Mouse (Mus musculus): ENCODE measurements around the gene 1190005I06Rik.

The 1190005I06Rik gene

GRCm38 (mm10) chr8:120647532-120647931 lies at the start of gene 1190005I06Rik:
Gene 1190005I06Rik (minus strand): TSS chr8:120647632.
- DNase-seq, result no peak

- peak; percentile 79 for DNase-seq
These were observed 49.1 kb upstream of the 1190005I06Rik start for GRCm38 (mm10) chr8:120696401-120697153.

- DNase-seq, result peak; percentile 82
These were observed 46.5 kb upstream of the 1190005I06Rik start for GRCm38 (mm10) chr8:120693861-120694493.

- DNase-seq, result no peak
These were observed 45.5 kb upstream of the 1190005I06Rik start for GRCm38 (mm10) chr8:120692934-120693333.

DNA sequence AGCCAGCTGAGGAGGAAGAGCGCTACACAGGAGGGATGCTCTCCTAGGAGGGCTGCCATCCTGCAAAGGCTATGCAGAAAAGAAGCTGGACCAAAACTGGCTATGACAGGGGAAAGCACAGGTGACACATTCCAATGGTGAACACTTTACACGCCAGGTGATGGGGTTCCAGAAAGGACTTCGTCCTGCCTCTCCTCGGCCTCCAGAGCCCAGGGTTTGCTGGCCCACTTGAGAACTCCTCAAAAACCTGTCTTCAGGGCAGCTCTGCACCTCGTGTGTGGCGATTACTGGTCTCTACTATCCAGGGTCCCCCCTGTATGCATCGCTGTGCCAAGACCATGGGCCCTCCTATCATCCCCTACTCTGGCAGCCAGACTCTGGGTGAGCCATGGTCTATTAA lies 41.1 kb upstream of the 1190005I06Rik start:
- no peak for DNase-seq

- peak; percentile 77 for DNase-seq
These were observed 40.4 kb upstream of the 1190005I06Rik start for GRCm38 (mm10) chr8:120687786-120688185.

DNA sequence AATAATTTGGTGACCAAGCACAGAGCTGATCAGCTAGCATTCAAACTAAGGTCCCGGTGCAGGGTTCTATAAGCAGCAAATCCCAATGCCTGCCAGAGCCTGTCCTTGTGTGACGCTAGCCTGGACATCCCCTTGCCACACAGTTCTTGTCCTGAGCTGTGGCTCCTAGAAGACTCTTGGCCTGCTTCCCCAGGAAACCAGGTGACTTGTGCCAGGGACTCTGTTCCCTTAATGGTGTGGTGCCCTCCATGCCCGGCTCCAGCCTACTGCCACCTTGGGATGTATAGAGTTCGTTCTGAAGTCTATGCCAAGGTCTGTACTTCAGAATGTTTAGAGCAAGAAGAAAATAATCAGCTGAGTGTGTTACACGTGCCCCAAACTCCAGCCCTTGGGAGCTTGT lies 39.1 kb upstream of the 1190005I06Rik start:
- no peak for DNase-seq

DNA sequence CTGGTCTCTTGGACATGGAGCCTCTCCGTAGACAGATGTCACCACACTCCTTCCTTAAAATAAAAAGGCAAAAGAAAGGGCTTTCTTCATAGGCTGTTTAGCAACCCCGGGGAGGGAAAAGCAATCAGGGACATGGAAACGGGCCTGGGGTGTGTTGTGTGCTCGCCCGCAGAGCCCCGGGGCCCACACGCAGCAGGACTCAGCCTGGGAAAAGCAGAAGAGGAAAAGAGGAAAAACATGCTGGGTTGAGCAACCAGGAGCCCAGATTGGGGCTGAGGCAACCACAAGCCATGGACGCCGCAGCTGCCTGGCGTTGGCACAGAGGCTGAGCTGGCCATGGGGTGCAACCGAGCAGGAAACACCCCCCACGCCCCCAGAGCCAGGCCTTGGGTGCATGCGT lies 38.6 kb upstream of the 1190005I06Rik start:
- DNase-seq, result no peak

DNA sequence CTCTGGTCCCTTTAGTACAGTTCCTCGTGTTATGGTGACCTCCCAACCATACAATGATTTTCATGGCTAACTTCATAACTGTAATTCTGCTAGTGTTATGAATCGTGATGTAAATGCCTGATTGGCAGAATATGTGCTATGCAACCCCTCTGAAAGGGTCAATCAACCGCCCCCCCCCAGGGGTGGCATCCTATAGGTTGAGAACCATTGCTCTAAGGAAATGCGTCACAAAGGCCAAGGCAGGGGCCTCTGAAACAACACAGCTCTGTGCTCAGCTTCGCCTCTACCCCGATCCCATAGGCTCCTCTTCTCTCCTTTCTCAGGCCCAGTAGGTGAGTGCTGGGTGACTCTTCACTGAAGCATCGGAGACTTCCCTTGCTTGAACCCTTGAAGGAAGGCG lies 38.2 kb upstream of the 1190005I06Rik start:
- no peak for DNase-seq

GRCm38 (mm10) chr8:120685097-120685496 lies 37.7 kb upstream of the 1190005I06Rik start:
- no peak for DNase-seq

DNA sequence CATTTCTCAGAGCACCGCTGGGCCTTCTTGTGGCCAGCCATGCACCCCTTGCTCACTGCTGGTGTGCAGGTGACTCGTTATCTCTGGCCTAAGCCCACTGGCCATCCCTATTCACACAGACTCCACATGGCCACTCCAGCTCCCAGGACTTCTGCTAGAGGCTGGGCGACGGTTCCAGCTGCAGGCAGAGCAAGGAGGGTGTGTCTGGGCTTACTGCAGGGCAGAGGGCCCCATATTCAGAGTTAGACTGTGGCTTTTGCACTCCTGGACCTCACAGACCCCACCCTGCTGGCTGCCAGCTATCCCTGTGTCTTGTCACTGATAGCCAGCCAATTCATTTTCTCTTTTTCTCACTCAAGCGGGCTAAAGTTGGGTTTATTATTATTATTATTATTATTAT lies 36.6 kb upstream of the 1190005I06Rik start:
- DNase-seq, result no peak

GRCm38 (mm10) chr8:120683602-120684001 lies 36.2 kb upstream of the 1190005I06Rik start:
- DNase-seq, result peak; percentile 90

DNA sequence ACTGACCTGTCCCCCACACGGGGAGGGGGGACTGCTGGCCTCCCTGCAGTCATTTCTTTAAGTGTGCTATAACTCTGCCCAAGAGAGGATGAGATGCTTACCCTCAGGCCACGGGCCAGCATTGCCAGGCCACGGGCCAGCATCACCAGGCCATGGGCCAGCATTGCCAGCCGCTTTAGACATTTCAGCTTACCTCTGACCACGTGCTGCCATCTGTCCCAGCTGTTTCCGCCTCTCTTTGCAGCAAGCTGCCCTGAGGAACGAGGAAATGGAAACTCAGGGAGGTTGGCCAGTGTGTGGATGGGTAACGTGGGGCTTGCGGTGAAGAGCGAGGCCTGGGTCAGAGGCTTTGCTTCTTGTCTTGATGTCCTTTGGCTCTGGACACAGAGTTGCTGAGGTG lies 33.7 kb upstream of the 1190005I06Rik start:
- DNase-seq, result no peak

GRCm38 (mm10) chr8:120680405-120680804 lies 33.0 kb upstream of the 1190005I06Rik start:
- peak; percentile 83 for DNase-seq

- no peak for DNase-seq
These were observed 32.4 kb upstream of the 1190005I06Rik start for GRCm38 (mm10) chr8:120679629-120680387.

GRCm38 (mm10) chr8:120678447-120678846 lies 31.0 kb upstream of the 1190005I06Rik start:
- peak; percentile 93 for DNase-seq

GRCm38 (mm10) chr8:120675718-120676117 lies 28.3 kb upstream of the 1190005I06Rik start:
- no peak for DNase-seq

GRCm38 (mm10) chr8:120673298-120673697 lies 25.9 kb upstream of the 1190005I06Rik start:
- DNase-seq, result no peak

DNA sequence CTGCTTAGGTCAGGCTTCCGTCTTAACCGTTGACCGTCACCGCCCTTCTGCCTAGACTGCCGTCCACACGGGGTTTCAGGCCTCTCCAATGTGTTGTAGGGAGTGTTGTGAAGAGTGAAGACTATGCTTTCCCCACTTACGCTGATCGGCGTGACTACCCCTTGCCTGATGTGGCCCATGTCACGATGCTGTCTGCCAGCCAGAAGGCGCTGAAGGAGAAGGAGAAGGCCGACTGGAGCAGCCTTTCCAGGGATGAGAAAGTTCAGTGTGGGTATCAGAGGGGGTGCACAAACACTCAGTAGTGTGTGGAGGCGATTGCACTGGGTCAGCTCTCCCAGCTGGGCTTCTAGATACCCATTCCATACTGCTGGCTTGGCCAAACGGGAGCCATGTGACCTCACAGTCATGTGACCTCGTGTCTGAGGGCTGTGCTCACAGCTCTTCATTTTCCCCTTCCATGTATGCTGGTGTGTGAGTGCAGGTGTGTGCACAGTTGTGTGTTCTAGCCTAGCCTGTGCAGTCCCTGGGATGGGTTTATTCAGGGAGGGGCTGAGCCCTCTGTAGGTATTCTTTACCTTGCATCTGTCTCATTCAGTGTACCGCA lies 25.3 kb upstream of the 1190005I06Rik start:
- DNase-seq, result no peak

DNA sequence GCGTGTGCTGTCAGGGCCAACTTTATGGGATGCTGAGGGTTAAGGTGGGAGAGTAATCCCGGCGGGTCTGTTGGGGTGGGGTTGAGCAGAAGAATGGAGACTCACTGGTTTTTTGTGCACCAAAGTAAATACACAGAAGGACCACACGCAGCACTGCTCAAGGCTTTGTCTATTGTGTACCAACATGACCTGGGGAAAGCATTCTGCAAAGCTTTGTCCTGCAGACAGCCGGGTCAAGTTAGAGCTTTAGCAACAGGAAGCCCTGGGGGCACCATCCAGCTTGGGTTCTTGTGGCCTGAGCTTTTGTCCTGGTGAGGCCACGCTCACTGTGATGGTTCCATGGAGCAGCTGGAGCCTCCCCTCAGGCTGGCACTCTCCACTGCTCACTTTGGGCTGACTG lies 24.3 kb upstream of the 1190005I06Rik start:
- DNase-seq, result no peak

DNA sequence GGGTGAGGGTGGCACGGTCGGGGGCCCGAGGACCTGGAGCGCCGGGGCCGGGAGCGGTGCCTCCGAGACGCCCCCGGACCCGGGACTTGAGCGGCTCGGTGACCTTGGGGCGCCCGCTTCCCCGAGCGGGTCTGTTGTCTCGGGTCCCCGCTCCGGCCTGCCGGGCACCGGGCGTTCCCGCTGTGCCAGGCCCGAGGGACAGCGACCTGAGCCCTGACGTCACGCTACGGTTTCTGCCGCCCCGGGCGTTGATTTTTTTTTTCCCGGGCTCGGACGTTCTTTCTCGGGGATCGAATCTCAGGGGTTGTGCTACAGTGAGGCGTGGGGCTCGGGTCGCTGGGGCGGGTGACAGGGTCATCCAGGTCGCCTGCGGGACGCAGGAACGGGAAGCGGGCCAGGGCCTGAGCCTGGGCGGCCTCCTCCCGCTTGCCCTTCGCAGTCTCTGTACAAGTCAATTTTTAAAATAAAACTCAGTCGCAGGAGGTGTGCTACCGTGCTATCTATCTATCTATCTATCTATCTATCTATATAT lies 21.0 kb upstream of the 1190005I06Rik start, which contains the start of gene Emc8:
Gene Emc8 (minus strand): TSS at position 200 of the 532 bp plus-strand sequence.
- no peak for DNase-seq

DNA sequence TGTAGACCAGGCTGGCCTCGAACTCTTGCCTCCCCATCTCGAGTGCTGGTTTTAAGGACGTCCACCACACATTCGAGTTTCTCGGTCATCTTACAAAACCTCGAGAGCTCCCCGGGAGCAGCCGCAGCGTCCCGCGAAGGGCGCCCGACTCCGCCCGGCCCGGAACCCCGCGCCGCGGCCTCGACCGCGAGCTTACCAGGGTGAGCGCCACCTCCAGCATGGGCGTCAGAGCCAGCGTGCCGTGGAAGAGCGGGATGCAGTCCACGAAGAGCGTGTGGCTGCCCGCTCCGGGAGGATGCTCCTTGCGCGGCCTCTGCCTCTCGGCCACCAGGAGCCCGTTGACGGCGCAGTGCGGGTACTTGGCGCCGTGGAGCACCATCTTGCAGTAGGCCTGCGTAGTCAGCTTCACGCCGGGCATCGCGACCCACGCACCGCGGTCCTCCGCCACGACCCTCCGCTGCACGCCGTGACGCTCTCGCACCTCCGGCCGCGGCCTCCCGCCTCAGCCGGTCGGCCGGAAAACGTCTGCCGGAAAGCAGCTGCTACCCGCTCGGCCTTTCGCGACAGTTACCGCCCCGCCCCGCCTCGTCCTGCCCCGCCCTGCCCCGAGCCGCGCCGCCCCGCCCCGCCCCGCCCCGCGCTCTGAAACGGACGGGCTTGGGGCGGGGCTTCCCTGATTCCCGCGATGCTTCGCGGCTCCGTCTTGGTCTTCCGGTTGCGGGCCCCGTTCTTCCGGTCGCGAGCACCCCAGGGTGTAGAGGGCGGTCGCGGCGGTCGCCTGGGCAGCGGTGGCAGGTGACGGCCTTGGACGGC lies 20.3 kb upstream of the 1190005I06Rik start, which contains the start of the genes Gm27021 and Cox4i1:
Gene Gm27021 (minus strand): TSS at position 519 of the 813 bp plus-strand sequence.
Gene Cox4i1 (plus strand): TSS at position 662 of the 813 bp plus-strand sequence.
- peak; percentile 98 for DNase-seq

Measured in kidney, postnatal 10 days (tissue).